Mouse (Mus musculus) bone marrow macrophage, adult 2 months (primary cell): Measurements from ENCODE around the gene Il1a. TPM values are rescaled to one million over a fixed set of nuclear protein-coding genes. Genes with fewer than 3 reads are reported as not detected.

Source experiments
- H3K27ac ChIP-seq: 2 replicates; pipeline ENCODE4 v1.5.1; 2012; ENCODE audit warnings: low read depth, low read length; ENCODE audit not compliant: insufficient read depth
- H3K4me1 ChIP-seq: 2 replicates; pipeline ENCODE4 v1.6.1; 2012; ENCODE audit warnings: low read length; ENCODE audit not compliant: control insufficient read depth, insufficient read depth
- H3K4me3 ChIP-seq: 2 replicates; pipeline ENCODE4 v1.5.1; 2012; ENCODE audit warnings: mild to moderate bottlenecking, low read length, moderate library complexity; ENCODE audit not compliant: insufficient read depth
- CTCF ChIP-seq: IDR thresholded peaks from 2 replicates; pipeline ENCODE4 v1.5.1; 2012; ENCODE audit warnings: low read depth, mild to moderate bottlenecking, low read length, moderate library complexity
- POLR2A ChIP-seq: IDR thresholded peaks from 2 replicates; pipeline ENCODE4 v1.6.1; 2012; ENCODE audit warnings: mild to moderate bottlenecking, low read depth, low read length, borderline replicate concordance
- polyA plus RNA-seq: library from polyadenylated mRNA; stranded (reverse); fragments of >200 nt; gene quantifications from 2 replicates; pipeline ENCODE4 v1.2.4, GENCODE M21; 2012; ENCODE audit not compliant: missing spikeins, insufficient read depth, insufficient read length

Il1a gene
- not detected in 2 replicates for polyA plus RNA-seq

DNA sequence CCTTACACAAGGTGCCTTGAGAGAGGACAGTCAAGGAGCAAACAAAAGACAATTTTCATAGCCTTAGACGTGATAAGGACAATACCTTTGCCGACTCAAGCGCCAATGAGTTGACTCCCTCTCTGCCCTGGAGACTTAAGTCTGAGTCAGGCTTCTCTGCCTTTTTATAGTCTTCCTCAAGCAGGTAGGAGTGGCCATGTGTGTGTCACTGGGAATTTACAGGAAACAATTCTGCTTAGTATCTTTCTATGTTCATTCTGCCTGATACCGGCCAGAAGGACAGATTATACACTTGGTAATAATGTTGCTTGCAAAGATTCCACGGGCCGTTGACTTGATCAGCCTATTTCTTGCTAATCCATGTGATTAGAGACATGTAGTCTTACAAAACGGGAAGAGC lies at the start of gene Il1a:
Gene Il1a, minus strand, starts transcription at position 137 of the 400 bp plus-strand sequence.
- TF ChIP-seq CTCF: no peak
- no peak for TF ChIP-seq POLR2A
- Histone ChIP-seq H3K4me3 (no peak within 1 kb of the TSS), H3K4me1 (peaks cover 38% of the 10 kb centered on the region), H3K27ac (peak within 1 kb of the TSS; percentile 48)

DNA sequence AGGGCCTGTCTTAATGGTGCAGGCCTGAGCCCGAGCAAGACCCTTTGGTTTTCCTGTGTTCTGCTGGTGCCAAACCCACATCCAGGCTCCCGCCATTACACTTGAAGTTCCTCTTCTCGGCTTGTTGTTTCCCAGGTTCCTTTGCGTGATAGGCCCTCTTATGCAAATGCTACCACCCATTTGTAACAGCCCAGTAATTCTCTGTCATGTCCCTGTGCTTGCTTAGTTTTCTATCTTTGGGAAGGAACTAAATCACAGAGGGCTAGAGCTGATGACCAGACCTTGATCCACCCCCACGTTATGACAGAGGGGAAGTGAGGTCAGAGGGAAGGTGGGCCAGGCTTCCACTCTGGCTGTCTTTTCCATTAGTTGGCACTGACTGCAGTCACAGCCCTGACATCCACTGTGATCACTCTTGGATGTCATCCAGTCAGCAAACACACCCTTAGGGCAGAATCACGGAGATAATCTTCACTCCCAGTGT lies 28.4 kb upstream of the Il1a start:
- H3K27ac ChIP-seq: peak overlapping the region; percentile 67
- H3K4me1 ChIP-seq: peaks cover 25% of the 10 kb centered on the region
- TF ChIP-seq CTCF (no peak), POLR2A (no peak)

DNA sequence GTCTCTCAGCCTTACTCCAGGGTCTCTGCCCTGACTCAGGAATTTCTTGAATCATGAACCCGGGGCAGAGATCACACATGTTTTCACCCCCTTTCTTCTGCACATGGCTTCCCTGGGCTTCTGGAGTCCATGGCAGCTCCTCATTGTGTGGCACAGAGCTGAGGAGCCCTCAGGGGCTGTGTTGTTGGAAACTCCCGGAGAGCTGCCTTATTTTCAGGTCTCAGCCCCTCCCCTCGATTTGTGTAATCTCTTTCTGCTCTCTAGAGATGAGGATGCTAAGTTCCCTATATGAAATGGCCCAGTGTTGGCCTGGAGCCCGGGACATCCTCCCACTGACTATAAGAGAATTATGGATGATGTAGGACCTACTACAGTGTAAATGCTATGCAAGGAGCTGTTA lies 23.7 kb upstream of the Il1a start:
- TF ChIP-seq POLR2A: no peak
- no peak for TF ChIP-seq CTCF
- peaks cover 32% of the 10 kb centered on the region for H3K4me1 ChIP-seq
- no peak overlapping the region for H3K4me3 ChIP-seq
- H3K27ac ChIP-seq: no peak overlapping the region

More for the DNA sequence above, 28.4 kb upstream of the Il1a start:
- H3K4me3 ChIP-seq: no peak overlapping the region

DNA sequence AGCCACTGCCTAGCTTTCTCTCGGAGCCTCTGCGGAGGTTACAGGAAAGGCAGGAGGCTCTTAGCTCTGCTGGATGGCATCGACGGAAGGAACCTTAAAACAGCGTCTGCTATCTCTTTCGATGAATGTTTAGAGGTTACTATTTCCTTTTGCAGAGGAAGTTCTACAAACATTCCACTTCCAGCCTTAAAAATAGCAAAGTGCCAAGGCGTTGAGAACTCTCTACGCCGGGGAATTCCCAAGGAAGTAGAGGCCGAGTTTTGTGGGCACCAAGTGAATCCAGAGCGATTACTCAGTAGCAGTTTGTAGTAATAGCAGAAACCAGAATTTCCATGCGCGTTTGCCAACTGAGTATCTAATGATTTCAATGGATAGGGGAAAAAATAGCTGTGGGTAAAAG lies 20.8 kb upstream of the Il1a start:
- Histone ChIP-seq H3K27ac (no peak overlapping the region), H3K4me1 (peaks cover 24% of the 10 kb centered on the region), H3K4me3 (no peak overlapping the region)
- TF ChIP-seq CTCF (no peak), POLR2A (no peak)

DNA sequence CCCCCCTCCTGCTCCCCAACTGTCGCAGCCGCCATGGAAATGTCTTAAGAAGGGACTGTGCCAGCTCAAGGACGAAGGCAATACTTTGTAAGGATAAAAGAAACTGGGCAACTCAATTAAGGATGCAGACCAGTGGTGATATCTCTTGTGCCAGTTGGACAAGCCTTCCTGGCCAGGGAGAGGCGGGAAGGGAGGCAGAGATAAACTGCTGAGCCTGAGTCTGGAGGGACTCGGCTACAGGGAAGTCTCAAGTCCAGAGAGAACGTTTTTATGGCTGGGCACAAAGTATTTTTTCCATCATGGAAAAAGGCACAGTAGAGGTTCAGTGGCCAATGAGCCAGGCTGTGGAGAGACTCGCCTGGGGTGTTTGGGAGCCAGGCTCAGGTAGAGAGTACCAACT lies 20.3 kb upstream of the Il1a start:
- H3K27ac ChIP-seq: no peak overlapping the region
- H3K4me3 ChIP-seq: no peak overlapping the region
- TF ChIP-seq POLR2A (no peak), CTCF (no peak)
- peaks cover 24% of the 10 kb centered on the region for H3K4me1 ChIP-seq

DNA sequence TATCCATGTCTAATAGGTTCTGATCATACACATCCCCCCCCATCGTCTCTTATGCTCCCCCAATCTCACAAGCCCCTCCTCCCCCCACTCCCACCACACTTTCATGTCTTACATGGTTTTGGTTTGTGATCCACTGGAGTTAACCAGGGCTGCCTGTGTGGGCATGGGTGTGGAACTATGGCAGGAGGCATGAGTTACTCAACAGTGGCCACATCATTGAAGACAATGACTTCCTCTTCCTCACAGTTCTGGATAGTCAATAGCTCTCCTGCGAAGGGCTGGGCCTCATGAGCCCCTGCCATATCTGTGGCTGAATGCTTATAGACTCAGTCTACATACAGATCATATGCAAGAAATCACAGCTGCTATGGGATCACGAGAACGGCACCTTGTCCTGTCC lies 18.5 kb upstream of the Il1a start:
- TF ChIP-seq CTCF (no peak), POLR2A (no peak)
- no peak overlapping the region for H3K4me3 ChIP-seq
- peaks cover 22% of the 10 kb centered on the region for H3K4me1 ChIP-seq
- H3K27ac ChIP-seq: no peak overlapping the region

DNA sequence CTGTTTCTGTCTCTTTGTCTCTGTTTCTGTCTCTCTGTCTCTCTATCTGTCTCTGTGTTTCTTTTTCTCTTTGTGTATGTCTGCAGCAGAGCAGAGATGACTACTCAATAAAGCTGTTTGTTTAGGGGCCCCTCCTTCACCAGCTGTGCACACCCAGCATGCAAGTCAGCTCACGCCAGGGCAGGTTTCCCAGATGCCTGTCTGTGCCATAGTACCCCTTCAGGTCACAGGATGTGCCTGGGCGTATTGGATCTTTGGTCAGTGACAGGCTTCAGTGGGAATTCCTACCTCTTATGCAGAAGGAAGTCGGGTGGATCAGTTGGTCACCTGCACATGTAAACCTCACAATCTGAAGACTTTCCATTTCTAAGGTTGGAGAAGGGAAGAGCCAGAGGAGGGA lies 14.4 kb upstream of the Il1a start:
- Histone ChIP-seq H3K4me1 (peaks cover 16% of the 10 kb centered on the region), H3K27ac (no peak overlapping the region), H3K4me3 (no peak overlapping the region)
- TF ChIP-seq POLR2A: no peak
- TF ChIP-seq CTCF: no peak

DNA sequence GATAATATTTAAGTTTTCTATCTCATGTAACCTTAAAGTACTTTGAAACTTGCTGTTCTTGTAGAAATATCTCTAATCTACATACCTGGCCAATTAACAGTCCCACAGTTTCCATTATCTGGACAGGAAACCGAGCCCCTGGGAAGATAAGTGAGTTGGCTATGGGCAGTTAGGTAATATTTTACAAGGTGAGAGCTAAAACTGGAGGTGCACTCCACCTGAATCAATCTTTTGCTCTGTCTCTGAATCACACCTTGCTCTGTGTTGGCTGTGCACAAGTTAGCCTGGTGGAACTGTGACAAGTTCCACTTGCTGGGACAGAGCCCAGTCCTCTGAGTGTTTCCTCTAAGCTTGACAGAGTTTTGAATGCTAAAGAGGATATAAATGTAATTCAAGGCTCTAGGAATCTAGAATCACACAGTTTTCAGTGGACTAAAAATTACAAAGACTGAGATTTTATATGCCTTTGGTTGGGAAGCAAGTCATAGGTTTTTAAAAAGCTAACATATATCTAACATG lies 12.4 kb upstream of the Il1a start:
- peaks cover 18% of the 10 kb centered on the region for H3K4me1 ChIP-seq
- TF ChIP-seq POLR2A: no peak
- no peak for TF ChIP-seq CTCF
- H3K4me3 ChIP-seq: no peak overlapping the region
- H3K27ac ChIP-seq: no peak overlapping the region

DNA sequence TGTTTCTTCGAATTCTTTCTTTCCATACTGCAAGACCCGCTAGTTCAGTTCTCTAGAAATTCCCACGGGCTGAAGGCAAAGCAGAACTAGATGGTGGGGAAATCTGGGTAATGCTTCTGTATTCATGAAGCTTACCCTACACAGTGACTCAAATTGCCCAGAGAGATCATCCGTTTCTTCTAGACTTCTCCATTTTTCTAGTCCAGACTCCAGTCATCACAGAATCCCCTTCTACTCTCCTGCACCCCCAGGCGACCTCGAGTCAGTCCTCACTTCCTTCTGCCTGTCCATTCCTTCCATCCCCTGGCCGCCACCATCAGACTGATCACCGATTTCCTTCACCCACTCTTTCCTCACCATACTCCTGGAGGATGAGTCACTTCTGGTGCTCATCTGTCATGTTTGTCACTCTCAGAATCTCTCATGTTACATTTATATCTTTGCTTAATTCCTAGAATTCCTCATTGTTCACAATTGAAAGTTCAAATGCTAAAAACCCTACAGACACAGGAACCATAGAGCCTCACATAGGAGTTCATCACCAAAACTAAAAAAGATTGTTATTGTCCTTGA lies 10.3 kb upstream of the Il1a start:
- Histone ChIP-seq H3K27ac (0 out of 2 replicates have a peak overlapping the region, but pooled peaks have one; percentile 11), H3K4me3 (no peak overlapping the region), H3K4me1 (peaks cover 26% of the 10 kb centered on the region)
- TF ChIP-seq CTCF (no peak), POLR2A (no peak)

DNA sequence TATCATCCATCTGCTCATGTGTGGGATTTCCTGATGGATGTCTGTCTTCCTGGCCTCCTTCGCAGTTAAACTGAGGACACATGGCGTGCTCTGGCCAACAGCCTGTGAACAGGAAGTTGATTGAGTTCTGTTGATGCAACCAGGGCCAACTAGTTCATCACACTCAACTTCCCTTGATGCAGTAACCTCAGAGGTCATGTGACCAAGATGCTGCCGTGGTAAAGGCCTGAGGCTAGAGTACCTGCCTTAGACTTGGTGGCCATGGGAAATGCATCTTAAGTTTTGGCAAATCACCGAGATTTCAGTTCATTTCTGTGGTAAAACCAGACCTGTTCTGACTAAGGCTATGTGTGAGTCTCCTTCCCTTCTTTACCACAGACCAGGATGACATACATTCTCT lies 6.1 kb upstream of the Il1a start:
- Histone ChIP-seq H3K27ac (no peak overlapping the region), H3K4me3 (no peak overlapping the region), H3K4me1 (peaks cover 40% of the 10 kb centered on the region)
- TF ChIP-seq CTCF: no peak
- TF ChIP-seq POLR2A: no peak

DNA sequence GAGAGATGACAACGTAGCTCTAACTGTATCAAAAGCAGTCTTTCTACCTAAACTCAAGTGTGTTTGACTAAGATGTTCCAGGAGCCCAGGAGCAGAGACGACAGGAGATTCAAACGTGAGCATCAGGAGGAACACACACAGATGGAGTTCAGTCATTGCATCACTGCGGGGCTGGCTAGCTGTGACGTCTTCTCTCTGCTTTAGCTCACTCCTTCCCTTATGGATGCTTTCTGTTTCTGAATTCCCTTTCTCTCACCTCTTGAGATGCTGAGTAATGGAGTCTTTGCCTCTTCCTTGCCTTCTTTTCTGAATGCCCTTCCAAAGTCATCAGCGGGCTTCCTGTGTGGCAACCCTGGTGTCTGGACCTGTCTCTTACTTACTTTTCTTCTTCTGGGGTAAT lies 5.1 kb upstream of the Il1a start:
- Histone ChIP-seq H3K27ac (no peak overlapping the region), H3K4me1 (peaks cover 44% of the 10 kb centered on the region), H3K4me3 (no peak overlapping the region)
- TF ChIP-seq POLR2A: no peak
- no peak for TF ChIP-seq CTCF

DNA sequence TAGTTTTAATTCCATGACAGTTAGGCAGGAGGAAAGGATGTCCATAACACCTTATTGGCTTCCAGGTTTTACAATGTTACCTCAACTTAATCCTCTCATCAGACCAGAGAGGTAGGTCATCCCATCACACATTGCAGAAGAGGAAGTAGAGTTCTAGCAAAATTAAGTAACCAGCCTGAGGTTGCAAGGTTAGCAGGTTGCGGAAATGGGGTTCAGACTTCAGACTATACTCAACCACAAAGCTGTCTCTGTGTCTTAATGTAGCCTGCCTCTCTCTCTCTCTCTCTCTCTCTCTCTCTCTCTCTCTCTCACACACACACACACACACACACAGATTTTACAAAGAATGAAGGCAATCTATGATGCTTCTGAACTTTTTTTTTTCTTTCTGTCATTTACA lies 4.2 kb upstream of the Il1a start:
- Histone ChIP-seq H3K4me1 (peaks cover 43% of the 10 kb centered on the region), H3K4me3 (no peak overlapping the region), H3K27ac (no peak overlapping the region)
- TF ChIP-seq CTCF: no peak
